Mouse (Mus musculus) G1E-ER4 (cell line): ENCODE data around the gene Gmpr2. TPM values are rescaled to one million over a fixed set of nuclear protein-coding genes. Genes with fewer than 3 reads are reported as not detected.

Source experiments
- GATA1 ChIP-seq: IDR thresholded peaks from one replicate; pipeline ENCODE4 v1.8.0; 2012; ENCODE audit warnings: low read length, inconsistent platforms
- polyA plus RNA-seq: library from polyadenylated mRNA; stranded (reverse); fragments of >175 nt; gene quantifications from 2 replicates; pipeline ENCODE4 v1.2.3, GENCODE M21; 2012

Gene Gmpr2
- polyA plus RNA-seq, 1 experiment, result 24.5 TPM

GRCm38 (mm10) chr14:55714893-55715292, 43.2 kb downstream of the Gmpr2 start:
- no peak for TF ChIP-seq GATA1

DNA sequence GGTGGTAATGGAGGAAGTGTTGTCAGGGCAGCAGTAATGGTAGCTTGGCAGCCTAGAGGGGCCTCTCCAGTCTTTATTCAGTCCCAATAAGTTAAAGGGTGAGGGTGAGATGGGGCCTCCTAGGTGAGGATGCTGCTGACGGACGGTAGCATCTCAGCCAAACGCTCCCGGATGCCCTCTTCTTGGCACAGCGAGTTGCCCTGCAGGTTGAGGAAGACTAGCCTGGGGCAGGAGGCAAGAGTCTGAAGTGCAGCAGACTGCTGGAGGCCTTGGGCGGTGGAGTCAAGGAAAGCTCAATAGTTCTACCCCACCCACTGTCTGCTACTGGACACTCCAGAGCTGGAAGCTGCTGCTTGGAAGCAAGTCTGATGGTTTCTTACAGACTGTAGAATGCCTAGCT, 44.5 kb downstream of the Gmpr2 start:
- TF ChIP-seq GATA1, result no peak

DNA sequence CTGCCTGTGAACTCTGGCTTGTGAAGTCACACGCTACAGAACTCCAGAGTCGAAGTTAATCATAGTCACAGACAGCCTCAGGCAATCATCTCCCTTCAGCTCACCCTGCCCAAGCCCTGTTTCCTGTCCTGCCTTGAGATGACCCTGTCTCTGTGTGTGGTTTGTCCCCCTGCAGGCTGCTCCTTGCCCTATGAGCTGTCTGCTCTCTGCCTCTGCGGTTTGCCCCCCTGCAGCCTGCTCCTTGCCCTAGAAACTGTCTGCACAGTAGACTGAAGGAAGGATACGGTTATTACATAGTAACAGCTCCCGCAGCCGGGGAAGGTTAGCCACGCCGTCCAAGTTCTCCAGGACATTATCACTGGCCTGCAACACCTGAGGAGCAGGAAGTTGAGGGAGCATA, 45.1 kb downstream of the Gmpr2 start:
- no peak for TF ChIP-seq GATA1

DNA sequence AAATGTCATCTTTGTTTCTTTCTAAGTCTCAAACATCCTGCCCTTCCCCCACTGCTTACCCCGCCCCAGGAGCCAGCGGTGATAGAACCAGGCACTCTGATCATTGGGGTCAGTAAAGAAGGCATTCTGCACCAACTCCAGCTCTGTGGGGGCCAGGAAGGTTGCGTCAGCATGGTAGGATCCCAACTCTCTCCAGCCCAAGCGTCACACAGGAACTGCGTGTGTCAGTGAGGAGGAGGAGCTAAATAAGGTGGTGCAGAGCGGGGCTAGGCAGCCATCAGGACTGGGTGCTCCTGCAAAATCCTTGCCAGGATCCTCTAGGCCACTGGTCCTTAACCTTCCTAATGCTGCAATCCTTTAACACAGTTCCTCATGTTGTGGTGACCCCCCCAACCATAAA, 48.0 kb downstream of the Gmpr2 start:
- no peak for TF ChIP-seq GATA1

DNA sequence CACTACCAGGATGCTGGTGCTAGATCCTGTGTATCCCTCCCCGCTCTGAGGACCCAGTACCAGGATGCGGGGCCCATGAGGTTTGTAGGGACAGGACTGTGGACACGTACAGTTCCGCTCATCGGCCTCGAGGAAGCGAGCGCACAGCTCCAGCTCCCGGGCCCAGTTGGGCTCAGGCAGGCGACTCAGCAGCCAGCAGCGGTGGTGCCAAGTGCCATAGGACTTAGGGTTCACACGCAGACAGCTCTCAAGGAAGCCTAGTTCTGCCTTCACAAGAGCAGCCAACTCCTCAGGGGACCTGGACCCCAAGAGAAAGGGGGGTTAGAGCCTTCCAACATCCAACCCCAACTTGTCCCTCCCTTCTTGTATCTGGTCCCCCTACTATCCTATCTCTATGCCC, 48.9 kb downstream of the Gmpr2 start:
- no peak for TF ChIP-seq GATA1

- no peak for TF ChIP-seq GATA1
These were observed 49.3 kb downstream of the Gmpr2 start for GRCm38 (mm10) chr14:55721076-55721475.

GRCm38 (mm10) chr14:55721700-55722437, 50.1 kb downstream of the Gmpr2 start, which contains the start of gene Rabggta:
Rabggta (minus strand) TSS chr14:55722263.
- TF ChIP-seq GATA1, result no peak

DNA sequence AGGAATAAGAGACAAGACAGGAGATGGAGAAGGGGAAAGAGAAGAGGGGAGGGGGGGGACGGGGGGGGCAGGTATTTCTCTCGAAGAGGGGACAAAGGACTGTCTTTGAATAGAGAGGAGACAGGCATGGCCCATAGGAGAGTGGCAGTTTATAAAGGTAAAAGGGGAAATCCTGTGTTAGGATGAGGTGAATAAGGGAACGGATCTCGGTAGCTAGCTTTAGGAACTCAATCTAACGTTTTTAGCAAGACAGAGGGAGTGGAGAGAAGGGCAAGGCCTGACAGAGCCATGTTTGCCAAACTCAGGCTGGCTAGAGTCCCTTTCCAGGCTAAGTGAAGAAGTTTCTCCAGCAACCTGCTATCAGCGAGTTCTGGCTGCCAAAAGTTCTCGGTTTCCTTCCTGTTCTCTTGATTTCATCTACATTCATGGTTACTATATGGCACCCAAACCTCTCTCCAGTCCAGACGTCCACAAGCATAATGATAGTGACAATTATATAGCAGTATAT, 50.8 kb downstream of the Gmpr2 start:
- no peak for TF ChIP-seq GATA1

DNA sequence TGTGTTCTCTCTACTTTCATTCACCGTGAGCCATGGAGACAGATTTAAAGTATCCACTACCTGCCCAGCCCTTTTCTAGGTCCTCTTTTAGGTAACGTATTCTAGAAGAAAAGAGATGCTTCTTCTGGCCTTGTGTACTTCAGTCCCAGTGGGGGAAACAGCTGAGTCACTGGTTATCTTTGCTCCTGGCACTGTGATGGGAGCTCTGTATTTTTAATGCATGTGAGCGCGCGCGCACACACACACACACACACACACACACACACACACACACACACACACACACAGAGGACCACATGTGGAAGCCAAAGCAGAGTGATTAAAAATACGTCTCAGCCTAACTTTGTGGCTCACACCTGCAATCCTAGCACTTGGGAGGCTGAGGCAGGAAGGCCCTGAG, 51.7 kb downstream of the Gmpr2 start:
- TF ChIP-seq GATA1, result no peak

GRCm38 (mm10) chr14:55724411-55724871, 52.7 kb downstream of the Gmpr2 start:
- no peak for TF ChIP-seq GATA1

GRCm38 (mm10) chr14:55726261-55726660, 54.5 kb downstream of the Gmpr2 start:
- TF ChIP-seq GATA1, result no peak

- no peak for TF ChIP-seq GATA1
These were observed 56.3 kb downstream of the Gmpr2 start for GRCm38 (mm10) chr14:55727889-55728685.

Other genes starting within 250 kb of the Gmpr2 start
- 70.2 and 97.5 TPM in 2 replicates for gene Dhrs4, start 193.2 kb upstream of the Gmpr2 start, polyA plus RNA-seq
- gene Carmil3, start 181.3 kb upstream of the Gmpr2 start, polyA plus RNA-seq, result 5.7 and 6.3 TPM in 2 replicates
- 0.09 TPM in 1 of 2 replicates, not detected in the other for gene Cpne6, start 161.5 kb upstream of the Gmpr2 start, polyA plus RNA-seq
- not detected in 2 replicates for gene Nrl, start 147.0 kb upstream of the Gmpr2 start, polyA plus RNA-seq
- 36.2 and 48.8 TPM in 2 replicates for gene Pck2, start 131.7 kb upstream of the Gmpr2 start, polyA plus RNA-seq
- gene Dcaf11, start 111.9 kb upstream of the Gmpr2 start, polyA plus RNA-seq, result 39.9 and 43.0 TPM in 2 replicates
- 0.41 TPM in 1 of 2 replicates, not detected in the other for gene A730061H03Rik, start 111.5 kb upstream of the Gmpr2 start, polyA plus RNA-seq
- not detected in 2 replicates for gene Fitm1, start 96.3 kb upstream of the Gmpr2 start, polyA plus RNA-seq
- gene Psme1, start 93.8 kb upstream of the Gmpr2 start, polyA plus RNA-seq, result 110 and 154 TPM in 2 replicates
- 21.8 and 22.3 TPM in 2 replicates for gene Emc9, start 86.6 kb upstream of the Gmpr2 start, polyA plus RNA-seq
- 36.7 and 49.5 TPM in 2 replicates for gene Psme2, start 80.8 kb upstream of the Gmpr2 start, polyA plus RNA-seq
- 27.7 and 31.5 TPM in 2 replicates for gene Rnf31, start 80.2 kb upstream of the Gmpr2 start, polyA plus RNA-seq
- gene Irf9, start 68.4 kb upstream of the Gmpr2 start, polyA plus RNA-seq, result 18.0 and 38.7 TPM in 2 replicates
- 51.2 and 93.7 TPM in 2 replicates for gene Rec8, start 53.9 kb upstream of the Gmpr2 start, polyA plus RNA-seq
- gene Ipo4, start 36.0 kb upstream of the Gmpr2 start, polyA plus RNA-seq, result 50.5 and 123 TPM in 2 replicates
- 3.7 TPM in 1 of 2 replicates, not detected in the other for gene Gm49378, start 34.0 kb upstream of the Gmpr2 start, polyA plus RNA-seq
- 14.7 and 17.9 TPM in 2 replicates for gene Tm9sf1, start 28.1 kb upstream of the Gmpr2 start, polyA plus RNA-seq
- gene Tssk4, start 21.8 kb upstream of the Gmpr2 start, polyA plus RNA-seq, result 0.24 TPM in 2 replicates
- gene Mdp1, start 11.4 kb upstream of the Gmpr2 start, polyA plus RNA-seq, result 13.0 and 22.6 TPM in 2 replicates
- 115 and 142 TPM in 2 replicates for gene Nedd8, start 183 bp downstream of the Gmpr2 start, polyA plus RNA-seq
- gene Tinf2, start 9.9 kb downstream of the Gmpr2 start, polyA plus RNA-seq, result 44.5 and 52.2 TPM in 2 replicates
- 7.5 and 9.0 TPM in 2 replicates for gene Tgm1, start 42.0 kb downstream of the Gmpr2 start, polyA plus RNA-seq
- gene Rabggta, start 50.3 kb downstream of the Gmpr2 start, polyA plus RNA-seq, result 19.2 and 26.8 TPM in 2 replicates
- 2.0 and 3.8 TPM in 2 replicates for gene Dhrs1, start 73.7 kb downstream of the Gmpr2 start, polyA plus RNA-seq
- gene Nop9, start 73.8 kb downstream of the Gmpr2 start, polyA plus RNA-seq, result 49.1 and 80.2 TPM in 2 replicates
- not detected in 2 replicates for gene Cideb, start 86.5 kb downstream of the Gmpr2 start, polyA plus RNA-seq
- gene Ltb4r2, start 89.5 kb downstream of the Gmpr2 start, polyA plus RNA-seq, result not detected in 2 replicates
- gene Ltb4r1, start 94.0 kb downstream of the Gmpr2 start, polyA plus RNA-seq, result 0.21 TPM in 1 of 2 replicates, not detected in the other
- gene Adcy4, start 112.2 kb downstream of the Gmpr2 start, polyA plus RNA-seq, result 0.01 and 0.06 TPM in 2 replicates
- gene Ripk3, start 116.9 kb downstream of the Gmpr2 start, polyA plus RNA-seq, result 0.28 and 0.29 TPM in 2 replicates
- 0.04 TPM in 1 of 2 replicates, not detected in the other for gene Nfatc4, start 151.2 kb downstream of the Gmpr2 start, polyA plus RNA-seq
- gene Nynrin, start 182.1 kb downstream of the Gmpr2 start, polyA plus RNA-seq, result 0.05 and 0.06 TPM in 2 replicates
- 0.08 and 0.09 TPM in 2 replicates for gene Cbln3, start 212.5 kb downstream of the Gmpr2 start, polyA plus RNA-seq
- 15.0 and 15.8 TPM in 2 replicates for gene Khnyn, start 213.0 kb downstream of the Gmpr2 start, polyA plus RNA-seq
- gene Sdr39u1, start 228.4 kb downstream of the Gmpr2 start, polyA plus RNA-seq, result not detected in 2 replicates